Mouse (Mus musculus) ES-Bruce4 (cell line): ENCODE measurements around the gene Sema3e. TPM values are rescaled to one million over a fixed set of nuclear protein-coding genes. Genes with fewer than 3 reads are reported as not detected.

Source experiments
- H3K27ac ChIP-seq: 2 replicates; pipeline ENCODE4 v1.5.1; 2012; ENCODE audit warnings: low read length, inconsistent platforms; ENCODE audit not compliant: insufficient read depth
- H3K27me3 ChIP-seq: 2 replicates; pipeline ENCODE4 v1.6.1; 2012; ENCODE audit warnings: mild to moderate bottlenecking, low read length, inconsistent platforms; ENCODE audit not compliant: control insufficient read depth, poor library complexity, insufficient read depth, severe bottlenecking
- H3K36me3 ChIP-seq: 2 replicates; pipeline ENCODE4 v1.6.1; 2012; ENCODE audit warnings: inconsistent platforms, mild to moderate bottlenecking, low read length, moderate library complexity; ENCODE audit not compliant: control insufficient read depth, poor library complexity, insufficient read depth, severe bottlenecking
- H3K4me1 ChIP-seq: one replicate; pipeline ENCODE4 v1.8.1; 2011; ENCODE audit warnings: low read length; ENCODE audit not compliant: control insufficient read depth, insufficient read depth
- H3K4me3 ChIP-seq: 2 replicates; pipeline ENCODE4 v1.5.1; 2011; ENCODE audit warnings: low read depth, mild to moderate bottlenecking, low read length
- H3K9ac ChIP-seq: 2 replicates; pipeline ENCODE4 v1.6.1; 2012; ENCODE audit warnings: low read depth, mild to moderate bottlenecking, inconsistent platforms; ENCODE audit not compliant: poor library complexity, severe bottlenecking
- H3K9me3 ChIP-seq: replicated peaks from 2 replicates; pipeline ENCODE4 v1.6.1; 2012; ENCODE audit warnings: mild to moderate bottlenecking, low read length, inconsistent platforms; ENCODE audit not compliant: control insufficient read depth, poor library complexity, insufficient read depth, severe bottlenecking
- CTCF ChIP-seq: IDR thresholded peaks from one replicate; pipeline ENCODE4 v1.8.1; 2011; ENCODE audit warnings: low read depth, low read length
- EP300 ChIP-seq: IDR thresholded peaks from 2 replicates; pipeline ENCODE4 v1.6.1; 2011; ENCODE audit warnings: low read depth, low read length; ENCODE audit not compliant: insufficient read depth
- POLR2A ChIP-seq: IDR thresholded peaks from one replicate; pipeline ENCODE4 v1.8.1; 2011; ENCODE audit warnings: low read length; ENCODE audit not compliant: insufficient read depth
- polyA plus RNA-seq: library from polyadenylated mRNA; stranded (reverse); fragments of >200 nt; gene quantifications from 2 replicates; pipeline ENCODE4 v1.2.4, GENCODE M21; 2011; ENCODE audit warnings: low read depth; ENCODE audit not compliant: missing spikeins, insufficient read depth, insufficient read length

The Sema3e gene
- polyA plus RNA-seq, 1 experiment: 62.9 TPM

DNA sequence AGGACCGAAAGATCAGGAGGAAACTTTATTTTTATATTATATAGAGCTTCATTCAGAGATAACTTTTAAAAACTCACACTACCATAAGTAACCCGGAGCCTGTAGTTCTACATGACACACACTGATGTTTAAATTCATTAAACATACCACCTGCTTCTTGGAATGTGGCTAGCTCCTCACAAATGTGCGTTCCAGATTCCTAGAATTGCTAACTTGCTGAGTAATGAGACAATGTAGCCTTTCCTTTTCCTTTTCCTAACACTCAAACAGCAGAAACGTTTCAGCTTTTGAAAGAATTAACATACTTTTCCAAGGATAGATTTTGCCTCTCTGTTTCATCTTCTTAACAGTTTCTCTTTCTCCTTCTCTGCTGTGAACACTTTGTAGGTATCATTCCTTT is 86.3 kb downstream of the Sema3e start:
- no peak overlapping the region for H3K4me3 ChIP-seq
- no peaks in the 10 kb centered on the region for H3K36me3 ChIP-seq
- H3K27me3 ChIP-seq: no peaks in the 10 kb centered on the region
- H3K9me3 ChIP-seq: no peaks in the 10 kb centered on the region
- no peak overlapping the region for H3K9ac ChIP-seq
- TF ChIP-seq POLR2A: no peak
- no peak for TF ChIP-seq EP300
- TF ChIP-seq CTCF: no peak
- no peak overlapping the region for H3K27ac ChIP-seq
- no peaks in the 10 kb centered on the region for H3K4me1 ChIP-seq

DNA sequence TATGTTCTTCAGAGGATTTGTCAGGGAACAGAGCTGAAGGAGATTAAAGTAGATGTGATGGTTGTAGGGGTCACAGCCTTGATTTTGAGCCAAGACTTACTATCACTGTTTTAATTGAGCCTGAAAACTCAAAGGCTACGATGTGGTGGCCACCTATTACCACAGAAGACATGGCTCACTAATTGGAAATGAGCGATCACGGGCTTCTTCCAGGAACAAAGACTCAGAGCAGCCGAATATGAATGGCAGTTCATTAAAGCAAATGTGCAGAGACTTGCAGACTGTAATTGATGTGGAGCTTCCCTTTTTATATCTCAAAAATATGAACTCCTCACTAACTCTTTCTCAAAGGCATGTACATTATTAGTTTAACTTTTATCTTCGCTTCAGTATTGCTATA is 96.8 kb downstream of the Sema3e start:
- H3K27me3 ChIP-seq: no peaks in the 10 kb centered on the region
- H3K9ac ChIP-seq: no peak overlapping the region
- TF ChIP-seq EP300: no peak
- TF ChIP-seq POLR2A: no peak
- no peak for TF ChIP-seq CTCF

DNA sequence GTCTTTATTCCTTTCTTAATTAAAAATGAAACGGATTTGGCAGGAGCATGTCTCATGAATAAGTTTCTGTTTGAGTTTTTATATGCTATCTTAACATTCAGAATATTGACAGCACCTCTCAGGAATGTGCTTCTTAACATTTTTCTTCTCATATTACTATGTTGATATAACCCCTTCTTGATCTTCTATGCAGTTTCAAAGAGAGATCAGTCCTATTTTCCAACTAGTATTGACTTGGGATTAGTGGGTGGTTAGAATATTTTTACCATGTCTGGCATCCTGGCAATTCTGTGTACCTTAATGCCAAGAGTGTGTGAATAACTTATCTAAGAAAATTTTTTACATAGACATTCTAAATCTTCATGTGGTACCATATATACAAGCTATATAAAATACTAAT is 101.5 kb downstream of the Sema3e start:
- no peaks in the 10 kb centered on the region for H3K27me3 ChIP-seq
- no peaks in the 10 kb centered on the region for H3K36me3 ChIP-seq
- H3K27ac ChIP-seq: no peak overlapping the region
- no peak overlapping the region for H3K4me3 ChIP-seq
- H3K9me3 ChIP-seq: no peaks in the 10 kb centered on the region
- TF ChIP-seq EP300 (no peak), CTCF (no peak), POLR2A (no peak)
- no peaks in the 10 kb centered on the region for H3K4me1 ChIP-seq
- no peak overlapping the region for H3K9ac ChIP-seq

More for the DNA sequence above, 96.8 kb downstream of the Sema3e start:
- Histone ChIP-seq H3K4me1 (no peaks in the 10 kb centered on the region), H3K36me3 (no peaks in the 10 kb centered on the region), H3K27ac (no peak overlapping the region), H3K9me3 (no peaks in the 10 kb centered on the region), H3K4me3 (no peak overlapping the region)

DNA sequence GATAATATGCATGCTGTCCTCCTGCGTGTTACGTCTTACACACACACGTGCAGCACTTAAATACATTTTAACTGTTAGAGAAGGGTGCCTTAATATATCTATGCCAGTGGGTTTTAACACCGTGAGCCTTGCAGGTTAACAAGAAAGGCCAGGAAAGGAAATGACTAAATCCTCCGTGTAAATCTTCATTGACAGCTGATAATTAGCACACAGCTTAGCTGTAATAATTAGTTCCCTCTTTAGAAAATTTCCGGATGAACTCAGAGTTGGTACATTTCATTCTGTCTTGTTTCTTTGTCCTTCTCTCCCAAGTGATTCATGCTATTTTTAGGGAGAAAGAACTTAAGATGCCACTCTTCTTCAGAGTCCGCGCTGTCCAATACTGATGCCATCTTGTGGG is 110.9 kb downstream of the Sema3e start:
- no peaks in the 10 kb centered on the region for H3K4me1 ChIP-seq
- H3K27me3 ChIP-seq: no peaks in the 10 kb centered on the region
- H3K9me3 ChIP-seq: no peaks in the 10 kb centered on the region
- H3K9ac ChIP-seq: no peak overlapping the region
- H3K4me3 ChIP-seq: no peak overlapping the region
- H3K27ac ChIP-seq: no peak overlapping the region
- TF ChIP-seq POLR2A (no peak), CTCF (no peak), EP300 (no peak)
- H3K36me3 ChIP-seq: no peaks in the 10 kb centered on the region

DNA sequence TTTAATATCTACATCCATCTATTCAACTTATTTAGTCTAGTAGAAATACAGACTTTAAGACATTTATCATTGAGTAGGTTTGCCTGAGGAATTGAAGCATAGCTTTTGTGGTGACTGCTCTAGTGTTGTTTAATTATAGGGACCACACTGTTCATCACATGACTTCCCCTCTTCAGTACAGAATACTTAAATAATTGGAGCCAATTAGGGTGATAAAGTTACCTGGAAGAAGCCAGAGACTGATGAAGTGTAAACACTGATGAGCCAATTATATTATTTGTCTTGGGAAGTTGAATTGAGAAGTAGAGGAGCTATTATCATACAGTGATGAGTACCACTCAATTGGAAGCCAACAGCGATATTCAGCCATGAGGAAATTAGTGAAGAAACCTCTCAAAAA is 113.6 kb downstream of the Sema3e start:
- H3K36me3 ChIP-seq: no peaks in the 10 kb centered on the region

DNA sequence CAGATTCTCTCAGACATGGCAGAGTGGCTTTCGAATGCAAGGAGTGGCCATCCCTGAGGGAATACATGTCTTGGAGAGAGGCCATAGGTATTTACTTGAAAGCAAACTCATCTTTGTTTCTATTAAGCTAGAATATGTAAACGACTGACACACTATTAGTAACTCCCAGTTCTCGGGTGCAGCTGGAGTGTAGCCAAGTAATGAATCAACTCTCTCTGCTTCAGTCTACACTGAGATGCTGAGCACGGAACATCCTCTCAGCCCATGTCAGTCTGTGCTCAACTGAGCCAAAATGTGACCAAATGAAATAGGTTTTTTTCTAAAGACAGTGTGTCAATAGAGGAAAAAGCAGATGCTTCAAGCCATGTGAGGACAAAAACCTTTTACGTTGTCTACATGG is 137.5 kb downstream of the Sema3e start:
- Histone ChIP-seq H3K36me3 (0 out of 2 replicates have a peak, but pooled peaks cover 2% of the 10 kb centered on the region), H3K27me3 (no peaks in the 10 kb centered on the region), H3K4me3 (no peak overlapping the region), H3K4me1 (no peaks in the 10 kb centered on the region), H3K9me3 (no peaks in the 10 kb centered on the region), H3K27ac (no peak overlapping the region), H3K9ac (no peak overlapping the region)
- TF ChIP-seq CTCF (no peak), POLR2A (no peak), EP300 (no peak)

More for the DNA sequence above, 113.6 kb downstream of the Sema3e start:
- H3K9ac ChIP-seq: no peak overlapping the region
- no peaks in the 10 kb centered on the region for H3K9me3 ChIP-seq
- no peak overlapping the region for H3K27ac ChIP-seq
- no peaks in the 10 kb centered on the region for H3K4me1 ChIP-seq
- no peaks in the 10 kb centered on the region for H3K27me3 ChIP-seq
- H3K4me3 ChIP-seq: no peak overlapping the region
- no peak for TF ChIP-seq POLR2A
- TF ChIP-seq EP300: no peak
- TF ChIP-seq CTCF: no peak

DNA sequence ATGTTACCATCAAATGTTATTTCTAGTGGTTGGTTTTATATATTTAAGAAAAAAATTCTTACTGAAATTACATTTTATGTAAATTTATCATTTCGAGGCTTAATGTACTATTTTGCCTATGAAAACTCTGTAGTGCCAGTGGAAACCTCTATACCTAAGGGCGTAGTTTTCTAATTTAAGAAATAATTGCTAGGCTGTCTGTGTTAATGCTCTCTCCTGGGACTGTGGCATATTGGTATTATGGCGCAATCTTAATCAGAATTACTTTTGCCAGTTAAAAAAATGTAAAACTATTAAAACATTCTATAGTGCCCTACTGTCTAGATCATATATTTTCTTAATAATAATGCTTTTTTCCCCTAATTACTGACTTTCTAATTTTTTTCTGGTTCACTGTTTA is 138.2 kb downstream of the Sema3e start:
- no peaks in the 10 kb centered on the region for H3K9me3 ChIP-seq
- TF ChIP-seq EP300: no peak
- TF ChIP-seq POLR2A: no peak

More for the DNA sequence above, 138.2 kb downstream of the Sema3e start:
- H3K4me3 ChIP-seq: no peak overlapping the region
- H3K27me3 ChIP-seq: no peaks in the 10 kb centered on the region
- no peak overlapping the region for H3K9ac ChIP-seq
- no peak overlapping the region for H3K27ac ChIP-seq
- no peaks in the 10 kb centered on the region for H3K4me1 ChIP-seq
- 0 out of 2 replicates have a peak, but pooled peaks cover 2% of the 10 kb centered on the region for H3K36me3 ChIP-seq
